Mouse (Mus musculus) testis, adult 2 months (tissue): ENCODE data around the gene Fermt3.

Experiments
- CTCF ChIP-seq: fragments of 200-500 bp; IDR thresholded peaks from 2 replicates; pipeline ENCODE4 v1.5.1; 2012; ENCODE audit warnings: low read depth, mild to moderate bottlenecking, inconsistent platforms, low read length, moderate library complexity; ENCODE audit not compliant: control insufficient read depth, insufficient read depth, insufficient replicate concordance
- POLR2A ChIP-seq: fragments of 200-500 bp; IDR thresholded peaks from 2 replicates; pipeline ENCODE4 v1.6.1; 2012; ENCODE audit warnings: low read depth, mild to moderate bottlenecking, inconsistent platforms, low read length, moderate library complexity; ENCODE audit not compliant: control insufficient read depth

GRCm38 (mm10) chr19:6979486-6980380 is 39.5 kb downstream of the Fermt3 start:
- TF ChIP-seq POLR2A (no peak), CTCF (peak; percentile 55)
